Comparison of ENCODE assay signal across 14 mouse cellular contexts in genomic region chr13:8881611-8882010, GRCm38 (mm10).
"Had no signal": no experiment of that assay in that cellular context is flagged by ENCODE, and none has a peak within 500 bp of the region (broad histone marks: within the 10 kb centered on the region; RNA-seq: fewer than 3 reads in every experiment).

No protein-coding gene starts in this region.

- ATAC-seq: liver, postnatal 0 days; lung, postnatal 0 days; midbrain, embryonic 13.5 days; midbrain, embryonic 15.5 days had no signal

- H3K9me3 ChIP-seq: lung, embryonic 15.5 days; midbrain, embryonic 13.5 days; midbrain, embryonic 15.5 days; neural tube, embryonic 12.5 days had no signal

- DNase-seq: liver, postnatal 0 days; lung, adult 2 months; lung, postnatal 14 days; lung, postnatal 36 days; right cerebral cortex, postnatal 14 days; spleen, adult 18-20 months; thymus, adult 18-20 months; thymus, postnatal 14 days; thymus, postnatal 36 days had no signal

- H3K36me3 ChIP-seq: lung, embryonic 15.5 days; midbrain, embryonic 13.5 days; midbrain, embryonic 15.5 days; neural tube, embryonic 12.5 days had no signal

- H3K27me3 ChIP-seq: lung, embryonic 15.5 days; midbrain, embryonic 13.5 days; midbrain, embryonic 15.5 days; neural tube, embryonic 12.5 days had no signal

- H3K4me1 ChIP-seq: lung, embryonic 15.5 days had no signal

- H3K4me3 ChIP-seq: lung, embryonic 15.5 days; midbrain, embryonic 13.5 days; midbrain, embryonic 15.5 days; neural tube, embryonic 12.5 days had no signal
